Mouse (Mus musculus): Measurements from ENCODE around the gene Dpp10. TPM values are rescaled to one million over a fixed set of nuclear protein-coding genes. Genes with fewer than 3 reads are reported as not detected.

Dpp10 gene
- total and polyA plus RNA-seq, 2 experiments from 2014 or later: 22.9 to 45.1 TPM

GRCm38 (mm10) chr1:123801206-123801605 lies 244.2 kb downstream of the Dpp10 start:
- Histone ChIP-seq H3K4me1 (ENCODE audit: insufficient read depth, low read length) (no peaks in the 10 kb centered on the region), H3K27me3 (ENCODE audit: insufficient read depth, low read length) (no peaks in the 10 kb centered on the region), H3K9ac (replicated peaks; ENCODE audit: low read length) (no peak overlapping the region), H3K4me3 (ENCODE audit: low read length) (no peak overlapping the region), H3K27ac (no peak overlapping the region), H3K36me3 (ENCODE audit: insufficient read depth, low read length) (no peaks in the 10 kb centered on the region), H3K9me3 (ENCODE audit: low read length) (no peaks in the 10 kb centered on the region), H3K4me2 (ENCODE audit: low read depth, low read length) (no peak overlapping the region)
- TF ChIP-seq CTCF (IDR thresholded peaks at IDR 0.05; ENCODE audit: low read depth): no peak
- no peak for DNase-seq (ENCODE audit: low spot score)
- no peak for ATAC-seq
- 10% methylated on average over 1 of the region's 1 CpGs for WGBS

- Histone ChIP-seq H3K4me3 (ENCODE audit: low read length) (no peak overlapping the region), H3K4me2 (ENCODE audit: low read depth, low read length) (no peak overlapping the region), H3K9me3 (ENCODE audit: low read length) (no peaks in the 10 kb centered on the region), H3K27me3 (ENCODE audit: insufficient read depth, low read length) (no peaks in the 10 kb centered on the region), H3K9ac (replicated peaks; ENCODE audit: low read length) (no peak overlapping the region), H3K36me3 (ENCODE audit: insufficient read depth, low read length) (no peaks in the 10 kb centered on the region), H3K4me1 (ENCODE audit: insufficient read depth, low read length) (no peaks in the 10 kb centered on the region), H3K27ac (no peak overlapping the region)
- 93% methylated on average over 2 of the region's 2 CpGs for WGBS
- no peak for TF ChIP-seq CTCF (IDR thresholded peaks at IDR 0.05; ENCODE audit: low read depth)
- ATAC-seq (no peak), DNase-seq (ENCODE audit: low spot score) (no peak)
These were observed 279.8 kb downstream of the Dpp10 start for GRCm38 (mm10) chr1:123765511-123765910.

GRCm38 (mm10) chr1:123762272-123762671 lies 283.1 kb downstream of the Dpp10 start:
- H3K9ac ChIP-seq (replicated peaks; ENCODE audit: low read length): no peak overlapping the region
- H3K4me1 ChIP-seq (ENCODE audit: insufficient read depth, low read length): no peaks in the 10 kb centered on the region
- no peaks in the 10 kb centered on the region for H3K9me3 ChIP-seq (ENCODE audit: low read length)
- TF ChIP-seq CTCF (IDR thresholded peaks at IDR 0.05; ENCODE audit: low read depth): no peak
- 84% methylated on average over 3 of the region's 3 CpGs for WGBS
- no peaks in the 10 kb centered on the region for H3K27me3 ChIP-seq (ENCODE audit: insufficient read depth, low read length)
- ATAC-seq (no peak), DNase-seq (ENCODE audit: low spot score) (no peak)
- no peak overlapping the region for H3K4me2 ChIP-seq (ENCODE audit: low read depth, low read length)
- H3K4me3 ChIP-seq (ENCODE audit: low read length): no peak overlapping the region
- no peak overlapping the region for H3K27ac ChIP-seq
- H3K36me3 ChIP-seq (ENCODE audit: insufficient read depth, low read length): no peaks in the 10 kb centered on the region

- H3K36me3 ChIP-seq (ENCODE audit: insufficient read depth, low read length): no peaks in the 10 kb centered on the region
These were observed 289.3 kb downstream of the Dpp10 start for GRCm38 (mm10) chr1:123756055-123756454.

GRCm38 (mm10) chr1:123707292-123707691 lies 338.1 kb downstream of the Dpp10 start:
- H3K36me3 ChIP-seq (ENCODE audit: insufficient read depth, low read length): no peaks in the 10 kb centered on the region
- no peak overlapping the region for H3K4me2 ChIP-seq (ENCODE audit: low read depth, low read length)
- ATAC-seq: no peak
- no peak for TF ChIP-seq CTCF (IDR thresholded peaks at IDR 0.05; ENCODE audit: low read depth)
- no peak overlapping the region for H3K9ac ChIP-seq (replicated peaks; ENCODE audit: low read length)
- no peak overlapping the region for H3K4me3 ChIP-seq (ENCODE audit: low read length)
- H3K27ac ChIP-seq: no peak overlapping the region
- peak; percentile 22 for DNase-seq (ENCODE audit: low spot score)
- H3K9me3 ChIP-seq (ENCODE audit: low read length): no peaks in the 10 kb centered on the region
- H3K27me3 ChIP-seq (ENCODE audit: insufficient read depth, low read length): no peaks in the 10 kb centered on the region
- WGBS: 58% methylated on average over 3 of the region's 3 CpGs
- no peaks in the 10 kb centered on the region for H3K4me1 ChIP-seq (ENCODE audit: insufficient read depth, low read length)

More at GRCm38 (mm10) chr1:123756055-123756454, 289.3 kb downstream of the Dpp10 start:
- H3K4me1 ChIP-seq (ENCODE audit: insufficient read depth, low read length): no peaks in the 10 kb centered on the region
- no peak for ATAC-seq
- no peak overlapping the region for H3K9ac ChIP-seq (replicated peaks; ENCODE audit: low read length)
- H3K4me3 ChIP-seq (ENCODE audit: low read length): no peak overlapping the region
- no peak for DNase-seq (ENCODE audit: low spot score)
- H3K9me3 ChIP-seq (ENCODE audit: low read length): no peaks in the 10 kb centered on the region
- no peak for TF ChIP-seq CTCF (IDR thresholded peaks at IDR 0.05; ENCODE audit: low read depth)
- no peak overlapping the region for H3K27ac ChIP-seq
- no peaks in the 10 kb centered on the region for H3K27me3 ChIP-seq (ENCODE audit: insufficient read depth, low read length)
- no peak overlapping the region for H3K4me2 ChIP-seq (ENCODE audit: low read depth, low read length)

GRCm38 (mm10) chr1:123658409-123658808 lies 386.9 kb downstream of the Dpp10 start:
- DNase-seq (ENCODE audit: low spot score): peak; percentile 11
- no peaks in the 10 kb centered on the region for H3K9me3 ChIP-seq (ENCODE audit: low read length)
- H3K4me2 ChIP-seq (ENCODE audit: low read depth, low read length): no peak overlapping the region
- WGBS: 58% methylated on average over 2 of the region's 2 CpGs
- TF ChIP-seq CTCF (IDR thresholded peaks at IDR 0.05; ENCODE audit: low read depth): no peak
- H3K36me3 ChIP-seq (ENCODE audit: insufficient read depth, low read length): no peaks in the 10 kb centered on the region
- no peak overlapping the region for H3K4me3 ChIP-seq (ENCODE audit: low read length)
- no peaks in the 10 kb centered on the region for H3K4me1 ChIP-seq (ENCODE audit: insufficient read depth, low read length)
- H3K9ac ChIP-seq (replicated peaks; ENCODE audit: low read length): no peak overlapping the region
- H3K27ac ChIP-seq: no peak overlapping the region
- ATAC-seq: no peak
- H3K27me3 ChIP-seq (ENCODE audit: insufficient read depth, low read length): no peaks in the 10 kb centered on the region

GRCm38 (mm10) chr1:123656607-123657006 lies 388.8 kb downstream of the Dpp10 start:
- H3K4me3 ChIP-seq (ENCODE audit: low read length): no peak overlapping the region
- no peak overlapping the region for H3K9ac ChIP-seq (replicated peaks; ENCODE audit: low read length)
- H3K27me3 ChIP-seq (ENCODE audit: insufficient read depth, low read length): no peaks in the 10 kb centered on the region
- no peaks in the 10 kb centered on the region for H3K4me1 ChIP-seq (ENCODE audit: insufficient read depth, low read length)
- no peak overlapping the region for H3K27ac ChIP-seq
- H3K4me2 ChIP-seq (ENCODE audit: low read depth, low read length): no peak overlapping the region
- 40% methylated on average over 3 of the region's 3 CpGs for WGBS
- TF ChIP-seq CTCF (IDR thresholded peaks at IDR 0.05; ENCODE audit: low read depth): no peak
- ATAC-seq (no peak), DNase-seq (ENCODE audit: low spot score) (peak; percentile 67)
- no peaks in the 10 kb centered on the region for H3K36me3 ChIP-seq (ENCODE audit: insufficient read depth, low read length)
- no peaks in the 10 kb centered on the region for H3K9me3 ChIP-seq (ENCODE audit: low read length)
